Mouse (Mus musculus): ENCODE results near the gene Cyp1a2. TPM values are rescaled to one million over a fixed set of nuclear protein-coding genes. Genes with fewer than 3 reads are reported as not detected.
A peak's percentile ranks its signal among the peaks of the same experiment; 100 is the strongest.
"Not testable (repeated sequence)": the region's sequence is repeated elsewhere in the genome, so short reads cannot be mapped to it uniquely, and the experiment has no call there.

The Cyp1a2 gene
- not detected for total RNA-seq (2021)
- long read RNA-seq, experiment 1: 0 reads
- long read RNA-seq, experiment 2: 0 reads

DNA sequence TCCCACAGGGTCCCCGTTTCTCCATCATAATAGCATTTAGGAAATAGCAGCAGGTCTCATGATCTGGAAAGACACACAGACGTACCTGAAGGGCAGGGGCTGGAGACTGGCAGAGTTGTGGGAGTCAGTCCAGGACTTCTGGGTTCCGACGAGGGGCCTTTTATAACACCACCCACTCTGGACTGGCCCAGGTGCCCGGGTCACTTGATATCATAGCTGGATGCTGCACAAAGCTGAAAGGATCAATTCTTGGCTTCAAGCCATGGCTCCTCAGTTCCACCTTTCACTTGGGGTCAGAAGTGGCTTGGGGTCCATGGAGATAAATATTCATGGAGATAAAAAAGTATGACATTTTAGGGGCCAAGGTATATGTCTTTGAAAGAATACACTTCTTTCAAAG is at the start of gene Cyp1a2:
Gene Cyp1a2 (minus strand): TSS at position 184 of the 400 bp plus-strand sequence.
- TF ChIP-seq CTCF (IDR thresholded peaks at IDR 0.05): no peak
- DNase-seq: no peak
- H3K27ac ChIP-seq: no peak within 1 kb of the TSS
- intact Hi-C loops (cut with DNase I): no loop called here
- no peak within 1 kb of the TSS for H3K4me3 ChIP-seq

DNA sequence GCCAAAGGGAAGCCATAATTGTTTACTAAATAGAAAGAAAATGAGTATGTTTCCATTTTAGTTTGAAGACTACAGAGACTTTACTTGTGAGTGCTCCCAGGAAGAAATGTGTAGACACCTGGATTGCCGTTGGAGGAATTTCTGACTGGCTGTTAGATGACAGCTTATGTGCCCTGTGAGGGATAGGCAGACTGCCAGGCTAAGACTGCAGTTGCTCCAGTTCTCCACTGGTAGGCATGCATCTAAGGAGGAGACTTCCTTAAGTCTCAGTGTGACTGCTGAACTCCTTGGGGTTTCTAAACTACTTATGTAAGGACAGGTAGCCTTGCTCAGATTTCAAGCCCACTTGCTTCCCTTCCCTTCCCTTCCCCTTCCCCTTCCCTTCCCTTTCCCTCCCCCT is 44.8 kb upstream of the Cyp1a2 start:
- Histone ChIP-seq H3K27ac (peak overlapping the region; percentile 48), H3K4me3 (no peak overlapping the region)
- intact Hi-C loops (cut with DNase I): no loop called here
- DNase-seq: no peak
- peak; percentile 27; the same call in 1 of the 2 replicates for TF ChIP-seq CTCF (IDR thresholded peaks at IDR 0.05)

DNA sequence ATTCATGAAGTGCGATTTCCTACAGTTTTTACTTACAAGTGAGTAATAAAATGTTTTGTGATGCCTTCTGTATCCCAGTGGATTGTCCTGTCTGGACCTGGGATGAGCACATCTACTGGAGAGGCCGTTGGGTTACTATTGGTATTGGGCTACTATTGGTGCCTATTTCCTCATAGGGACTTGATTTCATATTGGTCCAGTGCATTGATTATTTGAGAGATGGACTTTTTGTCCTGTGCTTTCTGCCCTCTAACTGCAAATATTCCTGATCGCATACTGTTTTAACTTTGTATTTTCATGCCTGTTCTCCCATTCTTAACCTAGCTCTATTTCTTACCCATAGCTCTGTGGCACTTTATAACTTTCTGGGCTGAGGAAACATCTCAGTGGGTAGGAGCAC is 41.2 kb upstream of the Cyp1a2 start:
- H3K4me3 ChIP-seq: no peak overlapping the region
- no peak for DNase-seq
- peak overlapping the region; percentile 90 for H3K27ac ChIP-seq
- no peak for TF ChIP-seq CTCF (IDR thresholded peaks at IDR 0.05)
- intact Hi-C loops (cut with DNase I): loop anchor here (5.0 kb wide), 1 partner anchor 38 kb away; no protein-coding TSS in a partner anchor

DNA sequence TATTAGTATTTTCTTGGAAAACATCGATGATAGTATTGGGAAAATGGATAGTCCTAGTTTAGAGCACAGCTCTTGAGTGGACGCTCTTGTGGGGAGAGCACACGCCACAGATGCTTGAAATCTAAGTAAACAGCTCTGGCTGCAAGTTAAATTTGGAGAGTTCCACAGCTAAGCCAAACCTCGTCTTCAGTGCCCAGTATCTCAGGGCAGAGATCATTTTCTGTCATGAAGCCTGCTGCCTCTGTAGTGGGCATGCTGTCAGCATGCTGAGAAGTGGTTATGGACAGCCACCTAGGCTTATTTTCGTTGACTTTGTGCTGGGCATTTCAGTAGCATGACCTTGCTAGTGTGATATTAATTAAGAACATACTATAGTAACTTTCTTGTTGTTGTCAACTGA is 40.3 kb upstream of the Cyp1a2 start:
- H3K27ac ChIP-seq: peak overlapping the region; percentile 90
- peak; percentile 70 for DNase-seq
- intact Hi-C loops (cut with DNase I): loop anchor here (5.0 kb wide), 1 partner anchor 39 kb away; no protein-coding TSS in a partner anchor
- TF ChIP-seq CTCF (IDR thresholded peaks at IDR 0.05): no peak
- H3K4me3 ChIP-seq: peak overlapping the region; percentile 46

DNA sequence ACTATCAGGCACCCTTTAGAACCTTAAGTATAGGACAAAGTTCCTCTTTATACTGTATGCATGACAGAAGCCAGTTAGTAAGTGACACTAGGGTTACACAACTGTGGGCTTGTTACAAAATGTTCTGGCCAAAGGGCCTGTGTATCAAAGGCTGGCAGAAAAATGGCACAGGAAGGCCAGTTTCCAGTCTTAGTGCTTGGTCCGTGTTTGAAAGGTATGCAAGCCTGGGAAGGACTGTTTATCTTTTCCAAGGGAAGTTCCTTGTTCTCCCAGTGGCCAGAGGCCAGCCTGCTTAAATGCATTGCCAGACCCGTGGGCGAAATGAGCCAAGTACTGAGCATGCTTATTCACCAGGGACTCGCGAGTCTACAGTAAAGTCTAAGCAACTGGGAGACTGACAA is 39.8 kb upstream of the Cyp1a2 start:
- peak; percentile 80 for DNase-seq
- intact Hi-C loops (cut with DNase I): loop anchor here (5.0 kb wide), 1 partner anchor 39 kb away; no protein-coding TSS in a partner anchor
- no peak for TF ChIP-seq CTCF (IDR thresholded peaks at IDR 0.05)
- peak overlapping the region; percentile 90 for H3K27ac ChIP-seq
- peak overlapping the region; percentile 46 for H3K4me3 ChIP-seq

DNA sequence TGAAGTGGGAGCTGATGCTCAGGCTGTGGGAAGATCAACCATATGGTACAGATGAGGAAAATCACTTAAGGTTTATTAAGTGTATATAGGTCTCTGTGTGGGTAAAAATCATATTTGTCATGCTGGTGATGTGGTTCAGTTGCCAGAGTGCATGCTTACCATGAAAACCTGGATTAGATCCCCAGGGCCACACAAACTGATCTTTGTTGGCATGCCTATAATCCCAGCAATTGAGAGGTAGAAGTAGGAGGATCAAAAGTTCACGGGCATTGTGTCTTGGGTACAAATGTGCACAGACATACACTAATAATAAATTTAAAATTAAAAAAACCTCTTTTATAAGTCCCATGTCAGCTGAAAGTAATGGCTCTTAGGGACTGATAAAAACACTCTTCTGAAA is 38.9 kb upstream of the Cyp1a2 start:
- TF ChIP-seq CTCF (IDR thresholded peaks at IDR 0.05): no peak
- Histone ChIP-seq H3K27ac (peak overlapping the region; percentile 90), H3K4me3 (no peak overlapping the region)
- DNase-seq: no peak
- intact Hi-C loops (cut with DNase I): loop anchor here (5.0 kb wide), 1 partner anchor 40 kb away; no protein-coding TSS in a partner anchor

DNA sequence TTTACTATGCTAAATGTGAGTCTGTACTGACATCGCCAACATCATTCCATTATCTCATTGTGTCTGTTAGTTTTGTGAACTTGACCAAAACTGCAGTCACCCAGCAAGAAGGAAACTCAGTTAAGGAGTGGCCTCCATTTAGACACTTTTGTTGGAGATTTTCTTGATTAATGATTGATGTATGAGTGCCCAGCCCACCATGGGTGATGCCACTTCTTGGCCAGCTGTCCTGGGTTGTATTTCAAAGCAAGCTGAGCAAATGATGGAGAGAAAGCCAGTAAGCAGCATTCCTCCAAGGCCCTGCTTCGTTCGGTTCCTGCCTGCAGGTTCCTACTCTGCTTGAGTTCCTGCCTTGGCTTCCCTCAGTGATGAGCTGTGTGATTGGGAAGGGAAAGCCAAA is 37.2 kb upstream of the Cyp1a2 start:
- Histone ChIP-seq H3K4me3 (no peak overlapping the region), H3K27ac (peak overlapping the region; percentile 90)
- intact Hi-C loops (cut with DNase I): loop anchor here (5.0 kb wide), 1 partner anchor 42 kb away; no protein-coding TSS in a partner anchor
- no peak for TF ChIP-seq CTCF (IDR thresholded peaks at IDR 0.05)
- no peak for DNase-seq

DNA sequence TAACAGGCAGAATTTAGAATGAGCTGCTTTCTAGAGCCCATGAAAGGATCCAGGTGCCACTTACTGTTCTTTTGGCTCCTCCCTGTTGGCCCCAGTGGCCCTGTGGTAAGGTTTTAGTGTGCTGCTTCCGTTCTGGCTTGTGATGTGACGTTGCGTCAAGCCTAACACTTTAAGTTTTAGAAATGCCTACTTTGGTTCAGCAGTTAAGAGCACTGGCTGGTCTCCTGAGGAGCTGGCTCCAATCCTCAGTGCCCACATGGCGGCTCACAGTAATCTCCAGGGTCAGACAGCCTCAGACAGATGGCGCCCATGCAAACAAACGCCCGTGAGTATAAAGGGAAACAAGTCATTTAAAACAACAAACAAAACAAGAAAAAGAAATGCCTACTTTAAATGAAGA is 34.9 kb upstream of the Cyp1a2 start:
- intact Hi-C loops (cut with DNase I): no loop called here

DNA sequence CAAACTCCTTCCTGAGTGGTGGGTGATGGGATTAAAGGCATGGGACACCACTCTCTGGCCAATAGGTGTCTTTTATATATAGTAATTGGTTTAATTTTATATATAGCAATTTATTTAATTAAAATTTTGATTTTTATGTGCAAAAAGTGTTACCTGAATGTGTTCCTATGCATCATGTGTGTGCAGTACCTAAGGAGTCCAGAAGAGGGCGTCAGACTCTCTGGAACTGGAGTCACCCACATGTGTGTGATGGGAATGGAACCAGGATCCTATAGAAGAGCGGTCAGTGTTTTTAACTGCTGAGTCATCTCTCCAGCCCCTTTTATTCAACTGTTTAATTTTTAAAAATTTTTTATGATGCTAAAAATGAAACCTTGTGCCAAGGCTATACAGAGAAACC is 28.7 kb upstream of the Cyp1a2 start:
- no peak overlapping the region for H3K27ac ChIP-seq
- no peak overlapping the region for H3K4me3 ChIP-seq
- peak; percentile 60 for TF ChIP-seq CTCF (IDR thresholded peaks at IDR 0.05)
- DNase-seq: no peak
- intact Hi-C loops (cut with DNase I): no loop called here

More for the DNA sequence above, 34.9 kb upstream of the Cyp1a2 start:
- no peak for TF ChIP-seq CTCF (IDR thresholded peaks at IDR 0.05)
- Histone ChIP-seq H3K27ac (no peak overlapping the region), H3K4me3 (no peak overlapping the region)
- DNase-seq: no peak

DNA sequence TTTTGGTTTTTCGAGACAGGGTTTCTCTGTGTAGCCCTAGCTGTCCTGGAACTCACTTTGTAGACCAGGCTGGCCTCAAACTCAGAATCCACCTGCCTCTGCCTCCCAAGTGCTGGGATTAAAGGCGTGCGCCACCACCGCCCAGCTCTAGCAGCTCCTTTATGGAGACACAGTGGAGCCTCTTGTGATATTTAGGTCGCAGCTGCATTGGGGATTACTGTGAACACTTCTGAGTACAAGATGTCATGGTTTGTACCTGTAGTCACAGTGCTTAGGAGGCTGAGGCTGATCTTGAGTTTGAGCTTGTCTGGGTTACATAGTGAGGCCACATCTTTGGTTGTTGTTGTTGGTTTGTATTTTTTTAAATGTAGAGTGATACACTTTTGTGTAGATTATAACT is 26.7 kb upstream of the Cyp1a2 start:
- peak overlapping the region; percentile 40; the same call in 1 of the 2 replicates for H3K27ac ChIP-seq
- DNase-seq; intact Hi-C loops (cut with DNase I); H3K4me3 ChIP-seq: not testable (repeated sequence)

DNA sequence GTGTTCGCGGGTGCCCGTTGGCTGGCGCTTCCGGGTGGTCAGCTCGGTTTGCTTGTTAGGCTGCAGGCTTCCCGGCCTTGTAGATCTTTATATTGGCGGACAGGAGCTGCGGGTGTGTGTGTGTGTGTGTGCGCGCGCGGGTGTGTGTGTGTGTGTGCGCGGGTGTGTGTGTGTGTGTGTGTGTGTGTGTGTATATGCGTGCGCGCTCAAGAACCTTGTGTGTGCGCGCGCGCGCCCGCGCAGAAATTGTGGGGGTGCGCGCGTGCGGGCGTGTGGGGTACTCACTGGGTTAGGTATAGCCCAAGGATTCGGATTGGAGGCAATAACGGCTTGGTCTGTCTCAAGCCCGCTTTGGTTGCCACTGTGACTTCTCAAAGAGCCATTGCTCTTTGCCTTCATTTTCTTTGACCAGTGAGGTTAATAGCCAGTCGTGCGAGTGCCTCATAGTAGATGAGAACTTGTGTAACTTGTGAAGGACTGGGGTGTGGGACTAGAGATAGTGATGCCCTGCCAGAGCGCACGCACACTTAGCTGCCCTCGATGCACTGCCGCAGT is 25.3 kb upstream of the Cyp1a2 start:
- Histone ChIP-seq H3K4me3 (peak overlapping the region; percentile 92), H3K27ac (peak overlapping the region; percentile 99)
- intact Hi-C loops (cut with DNase I): no loop called here
- peak; percentile 54 for DNase-seq
- TF ChIP-seq CTCF (IDR thresholded peaks at IDR 0.05): no peak

DNA sequence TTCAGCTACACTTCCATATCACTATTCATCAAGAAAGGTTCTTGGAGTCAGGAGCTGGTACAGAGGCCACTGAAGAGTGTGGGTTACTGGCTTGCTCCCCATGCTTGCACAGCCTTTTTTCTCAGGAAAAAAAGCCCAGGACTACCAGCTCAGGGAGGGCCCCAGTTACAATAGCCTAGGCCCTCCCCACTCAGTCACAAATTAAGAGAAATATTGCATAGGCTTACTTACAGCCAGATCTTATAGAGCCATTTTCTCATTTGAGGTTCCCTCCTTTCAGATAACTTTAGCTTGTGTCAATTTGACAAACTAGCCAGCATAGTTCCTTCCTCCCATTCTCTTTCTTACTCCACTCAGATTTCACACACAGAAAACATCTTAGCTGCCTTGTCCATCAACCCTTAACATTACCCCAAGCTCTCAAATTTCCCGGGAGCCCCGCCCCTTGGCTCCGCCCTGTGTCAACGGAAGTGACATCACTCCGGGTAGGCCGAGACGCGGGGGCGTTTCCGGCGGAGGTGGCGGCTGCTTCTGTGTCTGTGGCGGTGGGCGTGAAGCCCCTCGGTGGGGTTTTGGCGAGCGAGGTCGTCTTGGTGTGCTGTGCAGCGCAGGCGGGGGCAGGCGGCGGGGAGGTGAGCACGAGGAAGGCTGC is 24.7 kb upstream of the Cyp1a2 start, which contains the start of gene Edc3:
Gene Edc3 (plus strand): TSS at position 473 of the 652 bp plus-strand sequence.
- intact Hi-C loops (cut with DNase I): no loop called here
- Histone ChIP-seq H3K27ac (peak within 1 kb of the TSS; percentile 99), H3K4me3 (peak within 1 kb of the TSS; percentile 92)
- no peak for TF ChIP-seq CTCF (IDR thresholded peaks at IDR 0.05)
- DNase-seq: peak; percentile 92

DNA sequence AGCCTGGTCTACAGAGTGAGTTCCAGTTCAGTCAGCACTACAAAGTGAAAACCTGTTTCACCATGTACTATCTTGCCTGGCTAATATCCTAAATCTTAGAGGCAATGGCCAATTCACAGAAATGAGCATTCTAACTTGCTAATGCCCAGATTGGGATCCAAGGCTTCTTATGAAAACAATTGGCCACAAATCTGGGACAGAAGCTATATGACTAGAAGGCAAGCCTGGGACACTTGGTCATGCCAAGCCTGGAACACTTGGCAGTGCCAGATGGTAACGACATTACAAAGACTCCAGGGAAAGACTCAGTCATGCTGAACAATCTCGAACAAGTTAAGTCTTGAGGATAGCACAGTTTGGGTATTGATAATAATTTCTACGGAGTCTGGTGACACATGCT is 23.0 kb upstream of the Cyp1a2 start:
- DNase-seq: no peak
- TF ChIP-seq CTCF (IDR thresholded peaks at IDR 0.05): no peak
- intact Hi-C loops (cut with DNase I): no loop called here
- Histone ChIP-seq H3K4me3 (no peak overlapping the region), H3K27ac (no peak overlapping the region)
